Mouse (Mus musculus): ENCODE data around the gene Gm20388.

DNA sequence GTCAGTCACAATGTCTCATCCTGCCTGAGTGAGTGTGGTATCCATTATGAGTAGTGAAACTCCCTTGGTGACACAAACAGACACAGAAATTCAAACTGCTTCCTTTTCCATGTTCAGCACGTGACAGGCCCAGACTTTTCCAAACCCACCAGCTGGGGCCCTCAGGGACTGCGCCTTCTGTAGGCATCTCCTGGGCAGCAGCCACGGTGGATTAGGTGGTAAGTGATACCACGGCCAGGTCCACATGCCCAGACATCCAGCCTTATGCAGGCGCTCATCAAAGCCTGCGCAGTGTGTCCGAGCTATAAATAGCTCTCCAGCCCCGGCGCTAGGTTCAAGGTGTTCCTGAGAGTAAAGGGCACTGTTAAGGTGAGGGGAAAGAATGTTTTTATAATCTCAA is 3961.4 kb downstream of the Gm20388 start:
- TF ChIP-seq CTCF (IDR thresholded peaks at IDR 0.05; ENCODE audit: low read depth, low read length): no peak
- TF ChIP-seq POLR2A (IDR thresholded peaks at IDR 0.05; ENCODE audit: insufficient read depth, low read length): no peak
- TF ChIP-seq EP300 (IDR thresholded peaks at IDR 0.05; ENCODE audit: insufficient read depth, low read depth, low read length): no peak

All from ES-Bruce4 (cell line).